Mouse (Mus musculus) stomach, embryonic 16.5 days (tissue): ENCODE results near the gene Cmtr1. TPM values are rescaled to one million over a fixed set of nuclear protein-coding genes. Genes with fewer than 3 reads are reported as not detected.

Experiments
- ATAC-seq: fragments of 200-750 bp; cut with Nextera tagmentation; 2 replicates; pipeline ENCODE4 v1.8.0; 2017; ENCODE audit warnings: moderate number of reproducible peaks, moderate TSS enrichment; ENCODE audit not compliant: insufficient read depth, low FRiP score
- H3K27ac ChIP-seq: fragments of 300-500 bp; sonication (generic); 2 replicates; pipeline ENCODE4 v1.5.1; 2014; ENCODE audit warnings: low read length
- H3K27me3 ChIP-seq: fragments of 300-500 bp; sonication (generic); 2 replicates; pipeline ENCODE4 v1.6.1; 2014; ENCODE audit warnings: low read length, control low read depth, mixed read lengths; ENCODE audit not compliant: control insufficient read depth, insufficient read depth
- H3K36me3 ChIP-seq: fragments of 300-500 bp; sonication (generic); 2 replicates; pipeline ENCODE4 v1.6.1; 2014; ENCODE audit warnings: low read length; ENCODE audit not compliant: control insufficient read depth, insufficient read depth
- H3K4me1 ChIP-seq: fragments of 300-500 bp; sonication (generic); 2 replicates; pipeline ENCODE4 v1.6.1; 2014; ENCODE audit warnings: low read length, control low read depth, mixed read lengths; ENCODE audit not compliant: control insufficient read depth, insufficient read depth
- H3K4me2 ChIP-seq: fragments of 300-500 bp; sonication (generic); 2 replicates; pipeline ENCODE4 v1.6.1; 2014; ENCODE audit warnings: low read depth, low read length, mixed read lengths
- H3K4me3 ChIP-seq: fragments of 300-500 bp; sonication (generic); replicated peaks from 2 replicates; pipeline ENCODE4 v1.5.1; 2014; ENCODE audit warnings: mild to moderate bottlenecking, low read length
- H3K9ac ChIP-seq: fragments of 300-500 bp; sonication (generic); 2 replicates; pipeline ENCODE4 v1.6.1; 2014; ENCODE audit warnings: low read length
- H3K9me3 ChIP-seq: fragments of 300-500 bp; sonication (generic); replicated peaks from 2 replicates; pipeline ENCODE4 v1.6.1; 2016; ENCODE audit warnings: low read length, control low read depth; ENCODE audit not compliant: control insufficient read depth
- WGBS: fragments of 180-500 bp; shearing (Covaris S2); extraction: QIAGEN DNeasy Blood & Tissue Kit; methylation state at CpG from one replicate; pipeline ENCODE4 v1.1.7; 2014; 5-methylcytosine and 5-hydroxymethylcytosine counted together
- polyA plus RNA-seq: library from polyadenylated mRNA; unstranded; fragments of >200 nt; fragmentation: Nextera tagmentation; extraction: Ambion mirVana; gene quantifications from 2 replicates; pipeline ENCODE4 v1.2.1, GENCODE M21; 2015

Gene Cmtr1
- polyA plus RNA-seq, 1 experiment from 2014 or later = 102 TPM

GRCm38 (mm10) chr17:29688610-29689009, 28.2 kb downstream of the Cmtr1 start:
- 92% methylated on average over 10 of the region's 10 CpGs for WGBS
- no peak overlapping the region for H3K4me2 ChIP-seq
- no peaks in the 10 kb centered on the region for H3K27me3 ChIP-seq
- no peak overlapping the region for H3K9ac ChIP-seq
- H3K4me3 ChIP-seq = no peak overlapping the region
- no peaks in the 10 kb centered on the region for H3K4me1 ChIP-seq
- peaks cover 9% of the 10 kb centered on the region; the same call in 1 of the 2 replicates for H3K36me3 ChIP-seq
- no peak for ATAC-seq
- H3K9me3 ChIP-seq = no peaks in the 10 kb centered on the region
- H3K27ac ChIP-seq = no peak overlapping the region

GRCm38 (mm10) chr17:29690257-29690656, 29.9 kb downstream of the Cmtr1 start:
- H3K4me2 ChIP-seq = no peak overlapping the region
- no peaks in the 10 kb centered on the region for H3K9me3 ChIP-seq
- WGBS = 80% methylated on average over 6 of the region's 6 CpGs
- H3K9ac ChIP-seq = no peak overlapping the region
- no peak overlapping the region for H3K27ac ChIP-seq
- no peaks in the 10 kb centered on the region for H3K4me1 ChIP-seq
- H3K27me3 ChIP-seq = no peaks in the 10 kb centered on the region
- H3K36me3 ChIP-seq = peaks cover 11% of the 10 kb centered on the region; the same call in 1 of the 2 replicates
- no peak for ATAC-seq
- no peak overlapping the region for H3K4me3 ChIP-seq

- Histone ChIP-seq H3K4me2 (no peak overlapping the region), H3K27ac (no peak overlapping the region), H3K4me3 (no peak overlapping the region), H3K27me3 (no peaks in the 10 kb centered on the region), H3K36me3 (peaks cover 25% of the 10 kb centered on the region), H3K4me1 (no peaks in the 10 kb centered on the region), H3K9ac (no peak overlapping the region), H3K9me3 (no peaks in the 10 kb centered on the region)
- WGBS = 90% methylated on average over 2 of the region's 2 CpGs
- ATAC-seq = no peak
Measured at GRCm38 (mm10) chr17:29692827-29693226, 32.4 kb downstream of the Cmtr1 start.

DNA sequence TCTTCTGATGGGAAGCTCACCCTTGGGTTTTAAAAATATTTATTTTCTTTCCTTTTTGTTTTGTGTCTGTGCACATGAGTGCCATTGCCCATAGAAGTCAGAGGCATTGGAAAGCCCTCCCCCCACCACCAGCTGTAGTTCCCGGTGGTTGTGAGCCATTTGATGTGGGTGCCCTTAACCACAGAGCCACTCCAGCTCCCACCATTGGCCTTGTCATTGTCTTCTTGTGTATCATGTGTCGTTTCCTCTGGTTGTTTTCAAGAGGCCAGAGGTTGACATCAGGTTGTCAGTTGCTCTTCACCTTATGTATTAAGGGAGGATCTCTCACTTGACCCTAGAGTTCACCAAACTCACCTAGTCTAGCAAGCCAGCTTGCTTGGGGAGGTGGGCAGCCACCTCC, 33.2 kb downstream of the Cmtr1 start:
- Histone ChIP-seq H3K9ac (no peak overlapping the region), H3K4me1 (no peaks in the 10 kb centered on the region), H3K36me3 (peaks cover 21% of the 10 kb centered on the region), H3K27me3 (no peaks in the 10 kb centered on the region), H3K4me3 (no peak overlapping the region), H3K9me3 (no peaks in the 10 kb centered on the region), H3K27ac (no peak overlapping the region), H3K4me2 (no peak overlapping the region)
- no peak for ATAC-seq
- WGBS = 70% methylated on average over 2 of the region's 2 CpGs

GRCm38 (mm10) chr17:29694516-29694915, 34.1 kb downstream of the Cmtr1 start:
- H3K27ac ChIP-seq = no peak overlapping the region
- no peaks in the 10 kb centered on the region for H3K9me3 ChIP-seq
- WGBS = 78% methylated on average over 4 of the region's 4 CpGs
- H3K9ac ChIP-seq = no peak overlapping the region
- no peak overlapping the region for H3K4me2 ChIP-seq
- no peaks in the 10 kb centered on the region for H3K4me1 ChIP-seq
- no peaks in the 10 kb centered on the region for H3K27me3 ChIP-seq
- no peak overlapping the region for H3K4me3 ChIP-seq
- peaks cover 21% of the 10 kb centered on the region for H3K36me3 ChIP-seq
- ATAC-seq = no peak

DNA sequence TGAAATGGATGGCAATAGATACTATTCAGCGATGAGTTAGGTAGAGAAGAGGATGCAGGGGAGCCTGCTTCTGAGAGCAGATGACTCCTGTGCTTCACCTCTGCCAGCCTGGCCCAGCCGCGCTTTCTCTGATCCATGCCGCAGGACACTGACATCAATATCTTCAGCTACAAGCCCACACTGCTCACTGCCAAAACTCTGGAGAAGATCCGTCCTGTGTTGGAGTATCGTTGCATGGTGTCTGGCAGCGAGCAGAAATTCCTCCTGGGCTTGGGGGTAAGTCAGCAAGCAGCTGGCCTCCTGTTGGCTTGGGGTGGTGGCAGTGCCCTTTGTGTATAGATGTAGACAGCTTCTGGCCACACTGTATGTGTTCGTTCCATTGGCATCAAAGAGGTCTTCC, 36.5 kb downstream of the Cmtr1 start:
- H3K4me2 ChIP-seq = no peak overlapping the region
- no peak overlapping the region for H3K4me3 ChIP-seq
- H3K9me3 ChIP-seq = no peaks in the 10 kb centered on the region
- no peak for ATAC-seq
- WGBS = 94% methylated on average over 8 of the region's 8 CpGs
- no peak overlapping the region for H3K27ac ChIP-seq
- no peaks in the 10 kb centered on the region for H3K4me1 ChIP-seq
- H3K27me3 ChIP-seq = no peaks in the 10 kb centered on the region
- H3K36me3 ChIP-seq = peaks cover 24% of the 10 kb centered on the region
- no peak overlapping the region for H3K9ac ChIP-seq

- Histone ChIP-seq H3K36me3 (peaks cover 25% of the 10 kb centered on the region), H3K4me1 (no peaks in the 10 kb centered on the region), H3K4me3 (no peak overlapping the region), H3K27ac (no peak overlapping the region), H3K9ac (no peak overlapping the region), H3K9me3 (no peaks in the 10 kb centered on the region), H3K27me3 (no peaks in the 10 kb centered on the region), H3K4me2 (no peak overlapping the region)
- WGBS = 89% methylated on average over 6 of the region's 6 CpGs
- no peak for ATAC-seq
Measured at GRCm38 (mm10) chr17:29698421-29698820, 38.0 kb downstream of the Cmtr1 start.

DNA sequence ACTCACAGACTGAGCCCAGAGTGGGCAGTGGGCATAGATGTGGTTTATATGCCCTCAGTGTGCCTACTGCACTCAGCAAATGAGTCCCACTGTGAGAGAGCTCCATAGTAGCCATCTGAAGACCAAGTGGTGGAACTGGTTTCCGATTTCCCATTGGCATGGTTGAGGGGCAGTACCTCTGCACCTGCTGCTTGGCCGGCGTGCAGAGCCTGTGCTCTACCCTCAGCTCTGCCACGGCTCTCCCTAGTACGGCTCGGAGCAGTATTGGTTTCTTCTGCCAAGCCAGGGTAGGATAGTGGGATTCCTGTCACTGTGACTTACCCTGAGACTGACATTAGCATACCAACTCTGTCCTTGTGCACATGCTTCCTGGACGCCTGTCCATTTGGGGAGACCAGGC, 40.2 kb downstream of the Cmtr1 start:
- 93% methylated on average over 7 of the region's 7 CpGs for WGBS
- peaks cover 25% of the 10 kb centered on the region; the same call in 1 of the 2 replicates for H3K36me3 ChIP-seq
- no peak for ATAC-seq
- H3K27ac ChIP-seq = no peak overlapping the region
- no peak overlapping the region for H3K4me2 ChIP-seq
- no peaks in the 10 kb centered on the region for H3K4me1 ChIP-seq
- H3K27me3 ChIP-seq = no peaks in the 10 kb centered on the region
- H3K9me3 ChIP-seq = no peaks in the 10 kb centered on the region
- H3K9ac ChIP-seq = no peak overlapping the region
- no peak overlapping the region for H3K4me3 ChIP-seq

DNA sequence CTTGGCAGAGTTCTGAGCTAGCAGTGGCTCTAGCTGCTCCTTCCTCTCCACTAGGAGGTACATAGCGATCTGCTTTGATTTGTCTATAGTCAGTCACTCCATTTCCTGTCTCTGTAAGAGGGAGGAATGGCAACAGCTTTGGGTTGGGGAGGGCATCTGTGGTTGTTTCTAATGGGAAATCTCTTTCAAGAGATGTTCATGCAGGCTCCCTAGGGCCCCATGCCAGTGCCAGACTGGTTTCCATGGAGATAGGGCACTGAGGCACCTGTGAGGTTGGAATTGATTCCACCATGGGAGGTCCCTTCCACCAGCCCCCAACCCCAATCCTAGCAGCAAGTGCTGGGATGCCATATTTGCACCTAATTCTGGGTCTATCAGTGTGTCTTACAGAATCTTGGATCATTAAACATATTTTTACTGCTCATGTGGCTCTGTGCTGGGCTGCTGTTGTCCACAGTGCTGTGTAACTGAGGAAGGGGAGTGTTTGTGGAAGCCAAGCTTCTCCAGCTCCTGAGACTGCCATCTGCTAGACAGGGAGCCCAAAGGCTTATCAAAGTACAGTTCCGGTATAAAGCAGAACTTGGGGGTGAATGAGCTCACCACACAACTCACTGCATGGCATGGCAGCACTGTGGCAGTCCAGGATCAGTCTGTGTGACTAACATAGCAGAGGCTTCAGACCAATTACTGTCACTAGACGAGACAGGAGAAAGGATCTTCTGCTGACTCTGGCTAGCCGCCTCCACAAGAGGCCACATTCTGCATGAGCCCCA, 42.7 kb downstream of the Cmtr1 start:
- Histone ChIP-seq H3K27me3 (no peaks in the 10 kb centered on the region), H3K4me1 (no peaks in the 10 kb centered on the region), H3K4me2 (no peak overlapping the region), H3K27ac (no peak overlapping the region), H3K9ac (no peak overlapping the region), H3K4me3 (no peak overlapping the region), H3K9me3 (no peaks in the 10 kb centered on the region), H3K36me3 (peaks cover 14% of the 10 kb centered on the region; the same call in 1 of the 2 replicates)
- ATAC-seq = no peak
- 82% methylated on average over 4 of the region's 4 CpGs for WGBS
